Mouse (Mus musculus) cerebellum, postnatal 25 days (tissue): ENCODE results near the gene Adora2a.
A peak's percentile ranks its signal among the peaks of the same experiment; 100 is the strongest.
"Not testable (repeated sequence)": the region's sequence is repeated elsewhere in the genome, so short reads cannot be mapped to it uniquely, and the experiment has no call there.

Source experiments
- DNase-seq, 2 experiments: peaks; one replicate each; pipeline ENCODE4 v3.0.0; 2021; ENCODE audit warnings: mixed read lengths in 2 of 2

Adora2a gene

GRCm38 (mm10) chr10:75314190-75314980 is 2.3 kb upstream of the Adora2a start:
- DNase-seq = no peak

DNA sequence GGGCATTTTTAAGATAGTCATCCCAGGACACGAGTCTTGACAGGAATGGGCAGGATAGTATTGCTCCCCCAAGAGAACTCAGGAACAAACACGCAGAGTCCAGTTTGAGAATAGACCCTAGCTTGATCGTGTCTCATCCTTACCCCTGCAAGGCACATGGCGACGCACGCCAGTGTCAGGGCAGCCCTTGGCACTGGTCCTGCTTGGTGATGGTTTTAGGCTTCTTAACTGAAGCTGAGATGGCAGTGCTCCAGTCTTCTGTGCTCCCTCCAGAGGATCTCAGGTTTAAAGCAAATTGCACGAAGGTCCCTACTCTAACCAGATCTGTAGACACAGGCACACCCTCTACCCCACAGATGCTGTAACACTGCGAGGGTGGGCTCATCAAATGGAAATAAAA is 921 bp upstream of the Adora2a start:
- DNase-seq = peak; percentile 27 to 63

GRCm38 (mm10) chr10:75316472-75316871 is 205 bp upstream of the Adora2a start:
- DNase-seq = no peak

DNA sequence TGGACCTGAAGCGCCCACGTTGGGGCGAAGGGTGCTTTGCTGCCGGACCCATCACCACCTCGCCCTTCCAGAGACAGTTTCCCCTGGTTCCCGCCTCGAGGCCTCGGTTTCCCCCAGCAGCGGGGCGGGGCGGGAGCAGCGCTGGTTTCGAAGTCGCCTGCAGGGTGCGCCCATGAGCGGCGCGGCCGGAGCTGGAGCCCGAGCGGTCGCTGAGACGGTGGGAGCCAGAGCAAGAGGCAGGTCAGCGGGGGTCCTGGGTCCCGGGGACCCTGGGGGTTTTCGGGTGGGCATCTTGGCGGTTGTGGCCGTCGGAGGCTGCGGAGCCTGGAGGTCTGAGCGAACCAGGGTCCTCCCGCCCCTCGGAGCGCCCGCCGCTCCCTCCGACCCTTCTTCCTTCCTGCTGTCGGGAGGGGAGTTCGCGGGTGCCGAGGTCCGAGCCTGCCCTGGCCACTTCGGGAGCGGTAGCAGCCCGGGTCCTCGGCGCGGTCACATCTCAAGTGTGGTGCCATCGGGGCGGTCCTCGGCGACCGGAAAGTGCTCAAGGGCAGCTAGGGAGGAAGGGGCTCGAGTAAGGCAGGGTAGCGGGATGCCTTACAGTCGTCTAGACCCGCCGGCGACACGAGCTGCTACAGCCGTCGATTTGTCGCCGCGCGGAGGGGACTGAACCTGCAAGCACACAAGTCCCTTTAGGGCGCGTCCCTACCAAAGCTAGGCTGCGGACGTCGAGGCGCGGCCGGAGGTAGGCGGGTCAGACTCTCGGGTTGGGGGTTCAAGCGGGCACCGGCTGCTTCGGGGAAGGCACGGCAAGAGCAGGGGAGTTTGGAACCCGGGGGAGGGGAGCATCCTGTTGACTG is 458 bp downstream of the Adora2a start:
- peak; percentile 66 to 78 for DNase-seq

- no peak for DNase-seq
Measured at GRCm38 (mm10) chr10:75318206-75318605, 1.5 kb downstream of the Adora2a start.

DNA sequence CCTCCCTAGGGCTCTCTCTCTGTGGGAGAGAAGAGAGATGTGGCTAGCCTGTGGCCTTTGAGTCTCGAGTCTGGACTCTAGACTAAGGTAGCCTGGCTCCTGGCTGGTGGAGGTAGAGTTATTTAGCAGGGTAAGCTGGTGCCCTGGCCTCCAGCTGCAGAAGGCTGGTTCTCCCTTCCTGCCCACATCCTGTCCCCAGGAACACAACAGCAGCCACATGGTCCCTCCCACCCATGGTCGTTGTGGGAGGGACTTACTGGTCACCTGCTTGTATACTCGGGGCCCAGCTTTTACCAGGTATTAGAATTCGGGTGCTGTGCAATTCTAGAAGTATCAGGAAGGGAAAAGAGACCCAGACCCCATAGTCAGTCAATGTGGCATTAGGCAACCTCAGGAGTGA is 3.6 kb downstream of the Adora2a start:
- no peak for DNase-seq

DNA sequence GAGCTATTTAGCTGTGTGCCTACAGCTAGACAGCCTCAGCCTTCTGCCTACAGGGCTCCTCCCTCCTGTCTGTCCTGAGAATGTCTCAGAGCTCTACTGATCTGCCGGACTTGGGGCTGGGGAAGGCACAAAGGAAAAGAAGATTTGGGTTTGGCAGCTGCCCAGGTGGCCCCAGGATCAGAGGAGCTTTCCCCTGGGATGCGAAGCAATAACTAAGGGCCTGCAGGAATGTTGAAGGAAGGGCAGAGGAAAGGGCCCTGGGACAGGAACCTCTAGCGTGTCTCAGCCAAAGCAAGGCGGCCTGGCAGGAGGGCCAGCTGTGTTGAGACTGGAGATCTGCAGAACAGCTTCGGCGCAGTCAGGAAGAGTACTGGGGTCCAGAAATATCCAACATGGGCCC is 6.3 kb downstream of the Adora2a start:
- peak in 1 of 2 experiments; percentile 15 for DNase-seq

DNA sequence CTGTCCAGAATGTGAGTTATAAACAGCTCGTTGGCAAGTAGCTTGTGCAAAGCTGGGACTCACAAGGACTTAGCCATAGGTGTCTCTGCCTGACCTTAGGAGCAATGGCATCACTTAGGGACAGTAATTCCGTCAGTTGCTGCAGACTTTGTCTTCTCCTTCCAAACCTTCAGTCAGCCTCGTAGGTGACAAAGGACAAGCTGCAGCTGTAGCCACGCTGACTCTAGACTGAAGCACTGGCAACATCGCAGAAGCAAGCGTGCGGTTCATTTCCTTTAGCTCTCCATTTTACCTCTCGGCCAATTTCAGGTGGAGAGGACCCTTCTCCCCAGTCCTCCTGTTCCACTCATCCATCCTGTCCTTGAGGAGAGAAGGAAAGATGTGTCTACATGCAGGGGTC is 7.3 kb downstream of the Adora2a start:
- peak in 1 of 2 experiments; percentile 3 for DNase-seq

GRCm38 (mm10) chr10:75324391-75324790 is 7.7 kb downstream of the Adora2a start:
- no peak for DNase-seq

DNA sequence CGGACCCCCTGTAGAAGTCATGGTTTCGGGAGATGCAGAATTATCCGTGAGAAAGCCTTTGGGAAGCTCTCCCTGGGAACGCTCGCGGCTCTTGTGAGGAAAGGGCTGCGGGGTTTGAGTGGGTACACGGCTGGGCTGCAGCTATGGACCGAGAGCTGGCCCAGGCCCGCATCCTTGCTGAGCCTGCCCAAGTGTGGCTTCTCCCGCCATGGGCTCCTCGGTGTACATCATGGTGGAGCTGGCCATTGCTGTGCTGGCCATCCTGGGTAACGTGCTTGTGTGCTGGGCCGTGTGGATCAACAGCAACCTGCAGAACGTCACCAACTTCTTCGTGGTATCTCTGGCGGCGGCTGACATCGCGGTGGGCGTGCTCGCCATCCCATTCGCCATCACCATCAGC is 9.1 kb downstream of the Adora2a start:
- no peak for DNase-seq

GRCm38 (mm10) chr10:75326553-75326952 is 9.9 kb downstream of the Adora2a start:
- DNase-seq = no peak

DNA sequence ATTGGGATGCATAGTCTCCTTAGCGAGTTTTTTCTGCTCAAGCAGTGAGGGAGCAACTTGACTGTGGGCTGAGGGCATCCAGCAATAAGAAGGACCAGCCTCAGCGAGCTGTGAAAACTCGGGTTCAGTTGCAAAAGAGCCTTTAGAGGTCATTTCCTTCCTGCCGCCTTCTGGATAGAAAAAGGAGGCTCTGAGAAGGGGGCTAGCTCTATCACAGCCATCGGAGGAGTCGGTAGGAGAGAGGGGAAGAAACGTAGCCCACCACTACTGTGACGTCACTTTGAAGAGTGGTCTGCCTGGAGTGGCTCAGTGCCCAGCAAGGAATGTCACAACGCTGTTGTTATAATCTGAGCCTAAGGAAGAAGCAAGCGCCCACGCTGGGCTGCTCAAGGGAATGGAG is 10.4 kb downstream of the Adora2a start:
- no peak for DNase-seq

- no peak for DNase-seq
Measured at GRCm38 (mm10) chr10:75328201-75328704, 11.6 kb downstream of the Adora2a start.

DNA sequence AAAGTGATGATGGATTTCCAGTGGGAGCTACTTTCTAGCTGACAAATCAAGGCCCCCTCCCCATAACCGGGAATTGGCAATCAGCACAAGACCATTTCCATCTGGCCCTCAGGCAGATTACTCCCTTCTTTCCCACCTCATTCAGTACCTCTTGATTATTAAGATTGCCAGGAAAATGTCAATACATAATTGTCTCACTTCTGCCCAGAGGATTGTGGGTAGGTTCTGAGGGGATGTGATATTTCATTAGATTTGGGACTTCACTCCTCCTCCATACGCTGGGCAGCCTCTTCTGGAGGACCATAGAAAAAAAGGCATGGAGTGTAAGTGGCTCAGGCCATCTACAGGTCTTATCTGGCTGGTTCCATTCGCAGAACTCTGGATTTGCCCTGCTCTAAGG is 15.6 kb downstream of the Adora2a start:
- DNase-seq = no peak

GRCm38 (mm10) chr10:75333176-75333776 is 16.6 kb downstream of the Adora2a start:
- DNase-seq = peak; percentile 64 to 65

DNA sequence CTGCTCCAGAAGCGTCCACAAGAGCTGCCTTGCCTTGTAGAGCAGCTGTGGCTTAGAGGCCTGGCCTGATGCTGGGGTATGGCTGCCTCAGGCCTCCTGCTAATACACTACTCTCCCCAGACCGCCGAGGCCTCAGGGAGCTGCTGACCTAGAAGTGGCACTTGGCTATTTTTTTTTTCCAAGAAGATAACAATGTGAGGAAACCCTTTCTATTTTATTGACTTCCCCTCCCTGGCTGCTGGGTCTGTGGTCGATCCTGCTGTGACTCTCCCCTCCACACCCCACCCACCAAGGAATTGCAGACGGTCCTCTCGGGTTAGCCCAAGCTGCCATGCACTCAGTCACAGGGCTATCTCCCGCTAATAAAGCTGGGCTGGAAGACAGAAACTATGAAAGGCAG is 17.5 kb downstream of the Adora2a start:
- DNase-seq = no peak

- no peak for DNase-seq
Measured at GRCm38 (mm10) chr10:75335075-75335474, 18.4 kb downstream of the Adora2a start.

DNA sequence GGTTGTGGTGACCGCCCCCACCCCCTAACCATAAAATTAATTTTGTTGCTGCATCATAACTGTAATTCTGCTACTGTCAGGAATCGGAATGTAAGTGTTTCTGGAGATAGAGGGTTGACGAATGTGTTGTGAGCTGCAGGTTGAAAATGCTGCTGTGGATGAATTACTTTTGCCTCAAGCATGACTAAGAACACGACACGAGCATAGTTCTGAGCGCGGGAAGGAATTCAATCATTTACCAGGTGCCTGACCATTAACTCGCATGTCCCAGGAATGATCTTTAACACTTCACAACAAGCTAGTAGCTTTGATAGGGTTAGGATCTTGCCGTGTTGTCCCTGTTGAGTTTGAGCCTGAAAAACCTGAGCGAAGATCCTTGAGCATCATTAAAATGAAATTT is 20.6 kb downstream of the Adora2a start:
- no peak for DNase-seq

GRCm38 (mm10) chr10:75338852-75339251 is 22.2 kb downstream of the Adora2a start:
- DNase-seq = no peak

- no peak for DNase-seq
Measured at GRCm38 (mm10) chr10:75339377-75339776, 22.7 kb downstream of the Adora2a start.

GRCm38 (mm10) chr10:75341936-75342335 is 25.3 kb downstream of the Adora2a start:
- no peak for DNase-seq

- DNase-seq = not testable (repeated sequence)
Measured at GRCm38 (mm10) chr10:75344563-75344962, 27.9 kb downstream of the Adora2a start.

GRCm38 (mm10) chr10:75345265-75345664 is 28.6 kb downstream of the Adora2a start:
- DNase-seq = peak in 1 of 2 experiments; percentile 30
